Mouse (Mus musculus) ES-E14 (cell line): ENCODE results near the gene Speer4f2.

ENCODE experiments used
- CHD2 ChIP-seq: IDR thresholded peaks from 2 replicates; pipeline ENCODE4 v1.6.1; 2014; ENCODE audit warnings: mild to moderate bottlenecking, low read depth, low read length, inconsistent platforms
- HCFC1 ChIP-seq: IDR thresholded peaks from 2 replicates; pipeline ENCODE4 v1.6.1; 2012; ENCODE audit warnings: low read length, inconsistent platforms, borderline replicate concordance; ENCODE audit not compliant: insufficient read depth
- MAFK ChIP-seq: IDR thresholded peaks from 2 replicates; pipeline ENCODE4 v1.6.1; 2014; ENCODE audit warnings: mild to moderate bottlenecking, low read depth, low read length, inconsistent platforms; ENCODE audit not compliant: insufficient read depth
- ZC3H11A ChIP-seq: IDR thresholded peaks from 2 replicates; pipeline ENCODE4 v1.6.1; 2012; ENCODE audit warnings: low read depth, mild to moderate bottlenecking, inconsistent platforms, low read length, borderline replicate concordance
- ZNF384 ChIP-seq: IDR thresholded peaks from 2 replicates; pipeline ENCODE4 v1.6.1; 2012; ENCODE audit warnings: low read depth, low read length, inconsistent platforms

DNA sequence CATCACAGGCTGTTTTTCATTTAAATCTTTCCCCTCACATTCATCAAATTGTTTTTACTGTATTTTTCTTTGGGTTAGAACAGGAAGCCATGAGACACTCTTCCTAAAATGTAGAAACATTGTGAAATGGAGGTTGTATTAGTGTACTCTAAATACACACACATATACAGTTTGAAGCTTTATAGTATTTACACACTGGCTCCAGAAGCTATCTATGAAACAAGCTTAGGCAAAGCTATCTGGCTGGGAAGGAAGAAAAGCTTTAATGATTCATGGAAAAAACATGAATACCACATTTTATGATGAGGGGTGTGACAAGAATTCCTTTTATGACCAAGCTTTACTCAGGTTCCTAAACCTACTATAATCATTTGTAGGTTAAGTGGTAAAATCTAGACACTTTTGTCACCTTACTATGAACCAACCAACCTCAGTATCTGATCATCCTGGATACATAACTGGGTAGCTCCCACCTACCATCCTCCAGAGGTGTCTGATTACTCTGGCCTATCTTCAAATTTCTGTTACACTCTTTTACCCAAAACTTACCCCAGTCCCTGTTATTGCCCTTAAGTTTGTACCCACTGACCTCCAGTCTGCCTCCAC is 13.5 kb upstream of the Speer4f2 start:
- no peak for TF ChIP-seq HCFC1
- TF ChIP-seq MAFK: no peak
- no peak for TF ChIP-seq ZNF384
- no peak for TF ChIP-seq CHD2
- no peak for TF ChIP-seq ZC3H11A
